Mouse (Mus musculus) heart, postnatal 0 days (tissue): Measurements from ENCODE around the gene Sec11a. TPM values are rescaled to one million over a fixed set of nuclear protein-coding genes. Genes with fewer than 3 reads are reported as not detected.
"Not testable (repeated sequence)": the region's sequence is repeated elsewhere in the genome, so short reads cannot be mapped to it uniquely, and the experiment has no call there.

Experiments
- ATAC-seq: fragments of 200-750 bp; cut with Nextera tagmentation; 2 replicates; pipeline ENCODE4 v1.8.0; 2017; ENCODE audit warnings: low read depth, moderate number of reproducible peaks, moderate library complexity; ENCODE audit not compliant: insufficient read depth
- DNase-seq: peaks from one replicate; pipeline ENCODE4 v3.0.0-alpha.2; 2016; ENCODE audit warnings: low spot score
- H3K27ac ChIP-seq: fragments of 300-500 bp; sonication (generic); 2 replicates; pipeline ENCODE4 v1.5.1; 2014; ENCODE audit warnings: low read depth, mild to moderate bottlenecking
- H3K27me3 ChIP-seq: fragments of 300-500 bp; sonication (generic); 2 replicates; pipeline ENCODE4 v1.6.1; 2014; ENCODE audit warnings: low read length, mixed read lengths; ENCODE audit not compliant: control insufficient read depth, insufficient read depth
- H3K36me3 ChIP-seq: fragments of 300-500 bp; sonication (generic); replicated peaks from 2 replicates; pipeline ENCODE4 v1.6.1; 2014; ENCODE audit warnings: low read length, mixed read lengths; ENCODE audit not compliant: control insufficient read depth, insufficient read depth
- H3K4me1 ChIP-seq: fragments of 300-500 bp; sonication (generic); 2 replicates; pipeline ENCODE4 v1.6.1; 2014; ENCODE audit warnings: antibody characterized with exemption; ENCODE audit not compliant: control insufficient read depth, insufficient read depth
- H3K4me2 ChIP-seq: fragments of 300-500 bp; sonication (generic); 2 replicates; pipeline ENCODE4 v1.6.1; 2014; ENCODE audit warnings: low read depth, mild to moderate bottlenecking, low read length, moderate library complexity
- H3K4me3 ChIP-seq: fragments of 300-500 bp; sonication (generic); 2 replicates; pipeline ENCODE4 v1.5.1; 2014; ENCODE audit warnings: low read depth, low read length
- H3K9ac ChIP-seq: fragments of 300-500 bp; sonication (generic); replicated peaks from 2 replicates; pipeline ENCODE4 v1.6.1; 2014; ENCODE audit warnings: low read depth, low read length, mixed read lengths
- H3K9me3 ChIP-seq: fragments of 300-500 bp; sonication (generic); replicated peaks from 2 replicates; pipeline ENCODE4 v1.6.1; 2016; ENCODE audit warnings: low read length; ENCODE audit not compliant: control insufficient read depth
- CTCF ChIP-seq: IDR thresholded peaks from 2 replicates; pipeline ENCODE4 v1.5.1; 2016; ENCODE audit warnings: antibody characterized with exemption, control low read depth, low read depth
- EP300 ChIP-seq: IDR thresholded peaks from 2 replicates; pipeline ENCODE4 v1.6.1; 2016; ENCODE audit warnings: antibody characterized with exemption, low read depth
- WGBS: fragments of 180-500 bp; shearing (Covaris S2); extraction: QIAGEN DNeasy Blood & Tissue Kit; methylation state at CpG from one replicate; pipeline ENCODE4 v1.1.7; 2014; 5-methylcytosine and 5-hydroxymethylcytosine counted together
- polyA plus RNA-seq: library from polyadenylated mRNA; unstranded; fragments of >200 nt; fragmentation: Nextera tagmentation; extraction: Ambion mirVana; gene quantifications from 2 replicates; pipeline ENCODE4 v1.2.1, GENCODE M21; 2015
- total RNA-seq: library from RNA; depleted of rRNA; stranded (reverse); fragments of >200 nt; gene quantifications from 2 replicates; pipeline ENCODE4 v1.2.3, GENCODE M21; 2014; ENCODE audit warnings: low replicate concordance

Sec11a gene
- total and polyA plus RNA-seq, 2 experiments from 2014 or later, result 79.2 to 104 TPM

GRCm38 (mm10) chr7:80954251-80954650, 6.7 kb upstream of the Sec11a start:
- TF ChIP-seq EP300 (no peak), CTCF (no peak)
- no peaks in the 10 kb centered on the region for H3K4me1 ChIP-seq

GRCm38 (mm10) chr7:80952140-80952539, 4.6 kb upstream of the Sec11a start:
- no peak overlapping the region for H3K4me2 ChIP-seq
- ATAC-seq, result no peak
- DNase-seq, result no peak
- no peaks in the 10 kb centered on the region for H3K36me3 ChIP-seq
- H3K9me3 ChIP-seq, result no peaks in the 10 kb centered on the region
- WGBS, result 60% methylated on average over 3 of the region's 3 CpGs
- no peak overlapping the region for H3K27ac ChIP-seq
- no peak overlapping the region for H3K9ac ChIP-seq
- H3K4me1 ChIP-seq, result no peaks in the 10 kb centered on the region
- H3K27me3 ChIP-seq, result no peaks in the 10 kb centered on the region
- H3K4me3 ChIP-seq, result no peak overlapping the region
- TF ChIP-seq EP300 (no peak), CTCF (no peak)

More at GRCm38 (mm10) chr7:80954251-80954650, 6.7 kb upstream of the Sec11a start:
- Histone ChIP-seq H3K9ac (no peak overlapping the region), H3K4me3 (no peak overlapping the region), H3K9me3 (no peaks in the 10 kb centered on the region), H3K27ac (no peak overlapping the region), H3K36me3 (no peaks in the 10 kb centered on the region), H3K27me3 (no peaks in the 10 kb centered on the region), H3K4me2 (no peak overlapping the region)
- no peak for ATAC-seq
- 75% methylated on average over 2 of the region's 2 CpGs for WGBS
- no peak for DNase-seq

- no peak for ATAC-seq
- WGBS, result 75% methylated on average over 4 of the region's 4 CpGs
- H3K4me1 ChIP-seq, result peaks cover 4% of the 10 kb centered on the region
- no peaks in the 10 kb centered on the region for H3K9me3 ChIP-seq
- no peaks in the 10 kb centered on the region for H3K27me3 ChIP-seq
- H3K9ac ChIP-seq, result no peak overlapping the region
- no peak overlapping the region for H3K27ac ChIP-seq
- H3K4me3 ChIP-seq, result no peak overlapping the region
- DNase-seq, result no peak
- H3K4me2 ChIP-seq, result no peak overlapping the region
- TF ChIP-seq CTCF, result no peak
- TF ChIP-seq EP300, result no peak
- H3K36me3 ChIP-seq, result no peaks in the 10 kb centered on the region
Measured at GRCm38 (mm10) chr7:80951461-80951860, 3.9 kb upstream of the Sec11a start.

GRCm38 (mm10) chr7:80939808-80940207, 7.8 kb downstream of the Sec11a start:
- Histone ChIP-seq H3K9ac (no peak overlapping the region), H3K36me3 (0 out of 2 replicates have a peak, but pooled peaks cover 1% of the 10 kb centered on the region), H3K4me3 (no peak overlapping the region), H3K27me3 (no peaks in the 10 kb centered on the region), H3K9me3 (no peaks in the 10 kb centered on the region), H3K4me2 (no peak overlapping the region), H3K4me1 (peaks cover 8% of the 10 kb centered on the region; the same call in 1 of the 2 replicates), H3K27ac (no peak overlapping the region)
- TF ChIP-seq CTCF, result no peak
- TF ChIP-seq EP300, result no peak
- ATAC-seq (no peak), DNase-seq (no peak)
- 89% methylated on average over 4 of the region's 4 CpGs for WGBS

GRCm38 (mm10) chr7:80937304-80937666, 10.3 kb downstream of the Sec11a start:
- peak overlapping the region; percentile 11; the same call in 1 of the 2 replicates for H3K27ac ChIP-seq

GRCm38 (mm10) chr7:80936617-80937303, 10.8 kb downstream of the Sec11a start:
- peak; percentile 53; the same call in 1 of the 2 replicates for ATAC-seq
- DNase-seq, H3K4me3 ChIP-seq, H3K4me2 ChIP-seq, H3K9ac ChIP-seq, H3K27me3 ChIP-seq, H3K9me3 ChIP-seq: not testable (repeated sequence)
- WGBS, result 33% methylated on average over 7 of the region's 7 CpGs
- Histone ChIP-seq H3K36me3 (peaks cover 23% of the 10 kb centered on the region), H3K4me1 (peaks cover 14% of the 10 kb centered on the region), H3K27ac (peak overlapping the region; percentile 25; the same call in 1 of the 2 replicates)

More at GRCm38 (mm10) chr7:80937304-80937666, 10.3 kb downstream of the Sec11a start:
- not testable (repeated sequence) for H3K9ac ChIP-seq, H3K4me1 ChIP-seq, H3K4me3 ChIP-seq, H3K27me3 ChIP-seq, H3K4me2 ChIP-seq, DNase-seq, H3K9me3 ChIP-seq
- peaks cover 20% of the 10 kb centered on the region for H3K36me3 ChIP-seq
- peak; percentile 49; the same call in 1 of the 2 replicates for ATAC-seq
